Mouse (Mus musculus) ovary, postnatal 36 days (tissue): ENCODE results near the gene Ablim1.

Source experiments
- DNase-seq: peaks from one replicate; pipeline ENCODE4 v3.0.0; 2022; ENCODE audit warnings: low spot score, mixed read lengths

Gene Ablim1

GRCm38 (mm10) chr19:57124138-57124519 is 190.6 kb downstream of the Ablim1 start:
- no peak for DNase-seq

GRCm38 (mm10) chr19:57123503-57124137 is 191.1 kb downstream of the Ablim1 start:
- no peak for DNase-seq

- DNase-seq = no peak
Measured at GRCm38 (mm10) chr19:57122261-57122660, 192.5 kb downstream of the Ablim1 start.

- no peak for DNase-seq
Measured at GRCm38 (mm10) chr19:57121036-57121435, 193.7 kb downstream of the Ablim1 start.

GRCm38 (mm10) chr19:57119661-57120060 is 195.1 kb downstream of the Ablim1 start:
- no peak for DNase-seq

GRCm38 (mm10) chr19:57118785-57119565 is 195.7 kb downstream of the Ablim1 start:
- DNase-seq = peak; percentile 71

GRCm38 (mm10) chr19:57117751-57118150 is 197.0 kb downstream of the Ablim1 start:
- DNase-seq = no peak

- DNase-seq = no peak
Measured at GRCm38 (mm10) chr19:57116871-57117501, 197.7 kb downstream of the Ablim1 start.

- DNase-seq = no peak
Measured at GRCm38 (mm10) chr19:57115670-57116069, 199.0 kb downstream of the Ablim1 start.

GRCm38 (mm10) chr19:57114951-57115350 is 199.8 kb downstream of the Ablim1 start:
- DNase-seq = no peak

- DNase-seq = no peak
Measured at GRCm38 (mm10) chr19:57113975-57114374, 200.7 kb downstream of the Ablim1 start.

GRCm38 (mm10) chr19:57112816-57113406 is 201.8 kb downstream of the Ablim1 start:
- DNase-seq = no peak

GRCm38 (mm10) chr19:57112231-57112815 is 202.4 kb downstream of the Ablim1 start:
- DNase-seq = no peak

- no peak for DNase-seq
Measured at GRCm38 (mm10) chr19:57111301-57111700, 203.4 kb downstream of the Ablim1 start.

GRCm38 (mm10) chr19:57109620-57110019 is 205.1 kb downstream of the Ablim1 start:
- DNase-seq = no peak

GRCm38 (mm10) chr19:57106513-57106912 is 208.2 kb downstream of the Ablim1 start:
- DNase-seq = no peak

GRCm38 (mm10) chr19:57106031-57106430 is 208.7 kb downstream of the Ablim1 start:
- no peak for DNase-seq

- no peak for DNase-seq
Measured at GRCm38 (mm10) chr19:57105156-57105555, 209.6 kb downstream of the Ablim1 start.

- DNase-seq = no peak
Measured at GRCm38 (mm10) chr19:57104171-57104748, 210.5 kb downstream of the Ablim1 start.

GRCm38 (mm10) chr19:57103360-57103958 is 211.3 kb downstream of the Ablim1 start:
- DNase-seq = no peak

GRCm38 (mm10) chr19:57101986-57102385 is 212.7 kb downstream of the Ablim1 start:
- no peak for DNase-seq
